Mouse (Mus musculus) thymus, postnatal 36 days (tissue): ENCODE measurements at regions not wholly inside any gene's neighbourhood (a gene's known extent, or its start where the extent isn't known, plus 50 kb on each side); places are given as distances from the start of the nearest gene placed in this dataset.
A peak's percentile ranks its signal among the peaks of the same experiment; 100 is the strongest.

ENCODE experiments used
- DNase-seq, 2 experiments: peaks; one replicate each; pipeline ENCODE4 v3.0.0; 2022; ENCODE audit warnings: mixed read lengths in 2 of 2

DNA sequence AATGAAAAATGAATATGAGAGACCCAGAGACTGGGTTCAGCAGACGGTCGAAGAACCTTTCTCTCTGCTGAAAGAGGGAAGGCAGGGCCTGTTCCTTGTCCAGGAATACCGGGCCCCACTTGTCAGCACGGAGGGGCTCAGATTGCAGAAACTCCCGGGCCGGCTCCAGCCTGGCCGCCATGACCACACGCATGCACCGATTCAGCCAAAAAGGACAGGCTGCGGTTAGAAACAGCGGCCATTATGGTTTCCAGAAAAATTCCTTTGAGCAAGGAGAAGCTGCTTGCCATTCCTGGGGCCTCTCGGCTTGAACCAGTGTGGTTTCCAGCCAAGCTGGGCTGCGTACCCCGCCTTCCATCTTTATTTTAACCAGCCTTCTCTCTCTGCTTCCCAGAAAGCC lies 64.7 kb upstream of the Tnrc6c start:
- DNase-seq = no peak

DNA sequence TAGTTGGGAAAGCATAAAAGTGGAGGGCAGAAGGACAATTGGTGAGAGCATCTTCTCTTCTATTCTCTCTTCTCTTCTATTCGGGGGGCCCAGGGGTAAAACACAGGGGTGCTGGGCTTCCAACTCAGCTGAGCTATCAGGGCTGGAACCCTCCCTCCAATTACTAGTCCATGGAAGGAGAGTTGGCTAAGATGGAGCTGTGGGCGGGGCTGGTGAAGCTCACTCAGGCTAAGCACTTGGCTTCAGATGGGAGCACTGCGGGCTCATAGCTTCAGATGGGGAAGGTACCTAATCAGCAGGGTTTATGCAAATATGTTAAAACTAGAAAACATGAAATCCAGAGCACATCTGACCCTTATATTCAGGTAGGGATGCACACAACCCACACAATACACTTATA lies 61.5 kb upstream of the Tnrc6c start:
- no peak for DNase-seq

DNA sequence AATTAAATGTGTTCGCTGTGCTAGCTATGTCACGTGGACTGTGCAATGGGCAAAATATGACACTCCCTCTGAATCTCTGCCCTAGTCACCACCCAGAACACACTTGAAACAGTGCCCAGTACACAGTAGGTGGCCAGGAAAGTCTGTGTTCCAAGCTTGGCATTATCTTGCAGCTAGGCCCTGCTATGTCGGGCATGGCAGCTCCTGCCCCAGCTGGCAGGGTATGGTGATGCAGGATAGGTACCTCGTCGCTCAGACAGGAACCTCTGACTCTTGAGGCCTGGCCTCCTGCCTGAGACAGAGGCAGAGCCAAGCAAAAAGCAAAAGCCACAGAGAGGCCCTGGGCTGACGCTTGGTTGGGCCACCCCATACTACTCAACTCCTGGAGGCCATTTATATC lies 57.9 kb upstream of the Tnrc6c start:
- no peak for DNase-seq

DNA sequence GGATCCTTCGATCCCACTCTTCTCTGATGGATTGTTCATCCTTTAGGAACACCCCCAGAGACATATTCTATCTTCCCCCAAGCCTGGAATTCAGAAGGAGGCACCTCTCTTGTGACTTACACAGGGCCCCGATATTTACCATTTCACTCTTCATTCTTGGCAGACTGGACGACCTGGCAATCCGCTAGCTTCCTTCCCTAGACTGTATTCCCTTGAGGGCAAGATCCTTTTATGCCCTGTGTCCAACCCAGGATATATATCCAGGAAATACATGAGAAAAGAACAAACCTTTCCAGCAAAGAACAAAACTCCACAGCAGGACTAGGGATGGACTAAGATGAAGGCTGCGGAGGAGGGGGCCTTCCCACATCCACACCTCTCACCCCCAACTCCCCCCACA lies 56.3 kb upstream of the Tnrc6c start:
- no peak for DNase-seq

DNA sequence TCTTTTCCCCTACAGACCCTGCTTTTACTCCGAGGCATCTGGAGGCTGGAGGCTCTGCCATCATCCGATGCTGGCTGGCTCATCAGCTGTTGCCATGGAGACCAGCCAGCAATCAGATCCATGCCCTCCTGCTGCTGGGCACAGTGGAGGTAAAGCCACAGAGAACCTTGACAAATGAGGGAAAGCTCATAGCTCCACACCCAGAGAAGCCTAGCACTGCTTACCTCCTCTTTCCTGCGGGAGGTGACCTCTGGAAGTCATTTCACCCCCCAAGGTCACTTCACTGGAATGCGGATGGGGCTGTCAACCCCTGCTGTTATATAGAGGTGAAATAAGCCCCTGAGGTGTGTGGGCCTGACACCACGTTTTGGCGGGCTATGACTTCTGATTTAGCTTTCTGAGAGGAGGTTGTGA lies 55.9 kb upstream of the Tnrc6c start:
- DNase-seq = no peak

DNA sequence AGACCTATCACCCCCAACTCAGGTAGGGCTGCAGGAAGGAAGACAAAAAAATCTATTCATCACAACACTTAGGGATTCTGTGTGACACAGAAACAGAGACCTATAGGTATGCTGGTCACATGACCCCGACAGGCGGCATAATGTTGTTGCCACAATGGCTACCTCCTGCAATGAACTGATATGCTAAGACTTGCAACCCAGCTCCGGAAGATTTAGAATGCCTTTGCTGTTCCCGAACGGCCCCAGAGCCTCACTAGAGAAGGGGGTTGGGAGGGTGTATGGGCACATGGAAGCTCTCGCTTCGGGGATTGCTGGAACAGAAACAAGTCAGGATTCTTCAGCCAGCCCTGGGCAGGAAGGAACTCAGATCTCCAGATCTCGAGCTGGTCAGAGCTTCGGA lies 55.5 kb upstream of the Tnrc6c start:
- peak; percentile 33 to 37 for DNase-seq

DNA sequence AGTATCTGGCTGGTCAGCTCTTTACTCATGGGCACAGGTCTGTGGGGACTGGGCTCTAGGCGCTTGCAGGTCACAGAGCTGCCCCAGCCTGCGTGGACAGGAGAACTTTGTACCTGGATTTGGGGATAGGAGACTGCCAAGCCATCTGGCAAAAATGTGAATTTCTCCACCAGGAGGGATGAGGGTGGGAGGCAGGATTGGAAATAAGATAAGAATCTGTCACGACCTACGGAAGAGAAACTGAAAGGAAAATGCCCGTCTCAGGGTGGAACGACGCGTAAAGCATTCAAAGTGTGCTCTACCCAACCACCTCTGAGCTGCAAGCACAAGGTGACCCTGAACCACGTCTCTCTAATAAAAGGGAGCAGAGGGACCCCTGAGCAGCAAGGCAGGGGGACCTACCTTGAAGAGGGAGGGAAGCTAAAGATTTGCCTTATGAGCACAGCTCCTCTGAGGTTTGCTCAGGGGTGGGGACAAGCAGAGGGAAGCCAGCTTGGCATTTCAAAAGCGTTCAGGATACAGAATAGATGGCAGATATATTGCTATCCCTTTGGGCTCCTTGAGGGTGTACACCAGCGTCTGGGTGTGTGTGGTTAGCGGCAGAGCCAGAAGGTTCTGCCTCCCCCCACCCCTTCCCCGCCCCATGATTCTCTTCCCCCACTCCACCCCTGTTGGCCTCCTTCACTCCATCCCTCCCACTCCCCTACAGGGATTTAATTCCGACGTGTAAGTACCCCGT lies 54.9 kb upstream of the Tnrc6c start:
- peak in 1 of 2 experiments; percentile 31 for DNase-seq

DNA sequence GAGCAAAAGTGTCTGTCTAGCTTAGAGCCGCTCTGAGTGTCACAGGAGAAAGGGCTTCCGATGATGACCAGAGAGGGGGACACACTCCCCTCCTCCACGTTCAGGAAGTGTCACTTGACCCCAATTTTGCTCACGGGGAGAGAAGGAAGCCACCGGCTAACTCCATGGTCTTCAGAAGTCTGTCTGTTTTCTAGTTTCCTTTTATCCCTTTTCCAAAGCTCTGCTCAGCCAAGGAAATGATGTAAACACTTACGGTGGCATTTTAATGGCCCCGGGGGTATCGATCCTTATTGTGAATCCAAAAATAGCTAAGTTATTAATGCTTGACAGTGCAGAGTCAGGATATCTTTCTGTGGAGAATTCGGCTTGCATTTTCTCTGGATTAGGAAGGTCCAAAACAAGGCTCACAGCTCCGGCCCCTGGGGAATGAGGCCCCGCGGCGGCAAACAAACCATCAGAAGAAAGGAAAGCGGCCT lies 54.3 kb upstream of the Tnrc6c start:
- no peak for DNase-seq

DNA sequence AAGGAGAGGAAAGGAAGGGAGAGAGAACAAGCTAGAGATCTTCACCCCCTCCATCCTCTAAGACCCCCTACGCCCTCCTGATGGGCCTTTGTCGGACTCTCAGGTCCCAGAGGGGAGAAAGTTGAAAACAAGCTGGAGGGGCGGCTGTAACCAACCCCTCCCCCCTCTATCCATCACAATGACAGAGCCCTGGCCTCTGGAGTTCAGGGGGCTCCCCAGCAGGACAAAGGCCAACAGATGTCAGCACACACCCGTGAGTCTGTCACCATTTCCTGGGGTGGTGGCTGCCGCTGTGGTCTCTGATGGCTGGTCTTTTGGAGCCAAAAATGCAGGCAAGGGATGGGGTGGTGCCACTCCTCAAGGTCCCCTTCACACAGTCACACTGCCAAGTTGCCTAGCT lies 52.9 kb upstream of the Tnrc6c start:
- peak in 1 of 2 experiments; percentile 41 for DNase-seq

DNA sequence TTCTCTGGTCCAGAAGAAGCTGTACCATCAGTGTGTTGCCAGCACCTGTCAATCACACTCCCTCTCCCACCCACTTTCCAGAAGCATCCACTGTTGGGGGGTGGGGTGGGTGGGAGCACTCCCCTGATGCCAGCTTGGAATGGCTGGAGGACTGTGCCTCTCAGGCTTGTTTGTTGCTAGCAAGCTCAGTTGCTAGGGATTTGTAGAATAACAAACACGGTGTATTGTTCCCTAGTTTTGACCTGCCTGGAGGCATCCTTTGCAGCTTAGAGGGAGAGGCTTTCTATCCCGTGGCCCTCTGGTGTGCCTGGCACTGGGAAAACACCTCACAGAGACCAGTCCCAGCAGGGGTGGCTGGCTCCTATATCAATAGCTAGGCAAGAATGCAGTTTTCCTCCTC lies 50.1 kb upstream of the Tnrc6c start:
- no peak for DNase-seq
